Mouse (Mus musculus): ENCODE measurements around the gene Cdc42se1. TPM values are rescaled to one million over a fixed set of nuclear protein-coding genes. Genes with fewer than 3 reads are reported as not detected.

Cdc42se1 gene
- polyA plus RNA-seq, 1 experiment from 2014 or later = 92.3 TPM

- H3K4me1 ChIP-seq = no peaks in the 10 kb centered on the region
- WGBS = 82% methylated on average over 1 of the region's 1 CpGs
- ATAC-seq = no peak
- no peak overlapping the region for H3K4me3 ChIP-seq
- H3K27ac ChIP-seq = no peak overlapping the region
- H3K9ac ChIP-seq = no peak overlapping the region
- H3K27me3 ChIP-seq = no peaks in the 10 kb centered on the region
- H3K4me2 ChIP-seq = no peak overlapping the region
- no peaks in the 10 kb centered on the region for H3K9me3 ChIP-seq (replicated peaks)
- peaks cover 78% of the 10 kb centered on the region for H3K36me3 ChIP-seq (ENCODE audit: poor library complexity, severe bottlenecking)
Measured at GRCm38 (mm10) chr3:95264724-95265123, 36.2 kb downstream of the Cdc42se1 start.

DNA sequence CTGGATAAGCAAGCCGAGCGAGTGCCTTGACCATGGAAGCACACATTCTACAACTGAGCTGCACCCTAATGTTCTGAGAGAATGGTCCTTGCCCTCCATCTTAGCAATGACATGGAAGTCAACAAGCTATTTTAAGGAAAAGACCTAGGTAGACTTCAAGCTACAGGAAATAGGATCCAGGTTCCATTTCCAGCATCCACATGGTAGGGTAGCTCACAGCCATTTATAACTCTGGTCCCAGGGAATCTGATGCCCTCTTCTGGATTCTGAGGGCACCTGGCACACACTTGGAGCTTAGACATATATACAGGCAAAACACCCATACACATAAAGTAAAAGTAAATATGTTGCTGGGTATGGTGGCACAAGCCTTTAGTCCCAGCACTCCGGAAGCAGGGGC is 37.5 kb downstream of the Cdc42se1 start:
- H3K4me1 ChIP-seq = no peaks in the 10 kb centered on the region
- no peaks in the 10 kb centered on the region for H3K9me3 ChIP-seq (replicated peaks)
- peaks cover 71% of the 10 kb centered on the region for H3K36me3 ChIP-seq (ENCODE audit: poor library complexity, severe bottlenecking)
- no peak overlapping the region for H3K9ac ChIP-seq
- 96% methylated on average over 3 of the region's 3 CpGs for whole genome bisulfite sequencing
- no peak overlapping the region for H3K27ac ChIP-seq
- no peak overlapping the region for H3K4me3 ChIP-seq
- H3K27me3 ChIP-seq = no peaks in the 10 kb centered on the region
- no peak for ATAC-seq
- H3K4me2 ChIP-seq = no peak overlapping the region

DNA sequence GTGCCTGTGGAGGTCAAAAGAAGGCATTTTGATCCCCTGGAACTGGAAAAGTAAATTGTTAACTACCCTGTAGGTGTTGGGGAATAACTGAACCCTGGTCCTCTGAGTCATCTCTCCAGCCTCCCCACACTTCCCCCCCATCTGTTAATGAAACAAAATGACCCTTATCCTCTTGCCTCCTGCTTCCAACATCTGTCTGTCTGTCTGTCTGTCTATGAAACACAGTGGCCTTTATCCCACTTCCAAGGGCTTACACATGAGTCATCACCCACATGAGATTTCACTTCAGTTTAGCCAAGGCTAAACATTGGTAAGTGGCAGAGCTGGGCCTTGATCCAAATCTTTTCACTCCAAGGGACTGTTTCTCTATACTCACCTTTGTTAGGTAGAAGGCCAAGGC is 39.3 kb downstream of the Cdc42se1 start:
- H3K4me2 ChIP-seq = no peak overlapping the region

DNA sequence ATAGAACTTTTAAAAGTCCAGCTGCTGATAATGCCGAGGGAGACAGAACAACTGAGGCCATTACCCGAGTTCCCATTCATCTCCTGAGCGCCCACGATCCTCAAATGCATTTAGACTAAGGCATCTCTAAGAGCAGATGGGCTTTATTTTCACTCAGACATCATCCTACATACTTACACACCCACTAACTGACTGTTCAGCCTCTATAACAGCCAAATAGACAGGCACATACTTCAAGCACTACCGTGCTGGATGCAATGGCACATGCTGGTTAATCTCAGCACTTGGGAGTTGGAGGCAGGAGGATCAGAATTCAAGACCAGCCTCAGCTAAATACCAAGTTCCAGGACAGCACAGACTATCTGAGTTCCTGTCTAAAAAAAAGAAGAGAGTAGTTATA is 41.3 kb downstream of the Cdc42se1 start:
- Histone ChIP-seq H3K9ac (no peak overlapping the region), H3K27me3 (no peaks in the 10 kb centered on the region), H3K4me1 (no peaks in the 10 kb centered on the region), H3K36me3 (ENCODE audit: poor library complexity, severe bottlenecking) (peaks cover 46% of the 10 kb centered on the region), H3K9me3 (replicated peaks) (no peaks in the 10 kb centered on the region), H3K4me2 (no peak overlapping the region), H3K27ac (no peak overlapping the region), H3K4me3 (no peak overlapping the region)
- ATAC-seq = no peak
- 86% methylated on average over 5 of the region's 5 CpGs for WGBS

More for the DNA sequence above, 39.3 kb downstream of the Cdc42se1 start:
- no peak for ATAC-seq
- Histone ChIP-seq H3K9ac (no peak overlapping the region), H3K36me3 (ENCODE audit: poor library complexity, severe bottlenecking) (peaks cover 54% of the 10 kb centered on the region), H3K27ac (no peak overlapping the region), H3K9me3 (replicated peaks) (no peaks in the 10 kb centered on the region), H3K27me3 (no peaks in the 10 kb centered on the region), H3K4me3 (no peak overlapping the region), H3K4me1 (no peaks in the 10 kb centered on the region)

GRCm38 (mm10) chr3:95270766-95271364 is 42.3 kb downstream of the Cdc42se1 start:
- Histone ChIP-seq H3K4me2 (no peak overlapping the region), H3K27ac (no peak overlapping the region), H3K4me1 (no peaks in the 10 kb centered on the region), H3K4me3 (no peak overlapping the region), H3K9ac (no peak overlapping the region), H3K9me3 (replicated peaks) (no peaks in the 10 kb centered on the region), H3K36me3 (ENCODE audit: poor library complexity, severe bottlenecking) (peaks cover 42% of the 10 kb centered on the region), H3K27me3 (no peaks in the 10 kb centered on the region)
- no peak for ATAC-seq
- 82% methylated on average over 12 of the region's 12 CpGs for WGBS

- H3K27me3 ChIP-seq = no peaks in the 10 kb centered on the region
- no peak for ATAC-seq
- no peak overlapping the region for H3K4me3 ChIP-seq
- no peak overlapping the region for H3K4me2 ChIP-seq
- no peak overlapping the region for H3K9ac ChIP-seq
- H3K9me3 ChIP-seq (replicated peaks) = no peaks in the 10 kb centered on the region
- WGBS = 94% methylated on average over 5 of the region's 5 CpGs
- no peak overlapping the region for H3K27ac ChIP-seq
- H3K36me3 ChIP-seq (ENCODE audit: poor library complexity, severe bottlenecking) = peaks cover 24% of the 10 kb centered on the region
- no peaks in the 10 kb centered on the region for H3K4me1 ChIP-seq
Measured at GRCm38 (mm10) chr3:95273471-95273870, 44.9 kb downstream of the Cdc42se1 start.

DNA sequence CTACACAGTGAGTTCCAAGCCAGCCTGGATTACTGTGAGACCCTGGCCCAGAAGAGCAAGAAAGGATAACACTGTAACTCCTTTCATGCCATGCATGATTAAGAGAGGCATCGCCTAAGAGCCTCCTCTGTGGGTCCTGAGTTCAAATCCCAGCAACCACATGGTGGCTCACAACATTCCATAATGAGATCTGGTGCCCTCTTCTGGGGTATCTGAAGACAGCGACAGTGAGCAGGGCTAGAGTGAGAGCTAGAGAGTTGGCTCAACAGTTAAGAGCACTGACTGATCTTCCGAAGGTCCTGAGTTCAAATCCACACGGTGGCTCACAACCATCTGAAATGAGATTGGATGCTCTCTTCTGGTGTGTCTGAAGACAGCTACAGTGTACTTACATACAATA is 45.9 kb downstream of the Cdc42se1 start:
- Histone ChIP-seq H3K4me2 (no peak overlapping the region), H3K36me3 (ENCODE audit: poor library complexity, severe bottlenecking) (peaks cover 18% of the 10 kb centered on the region; the same call in 1 of the 2 replicates), H3K4me3 (no peak overlapping the region), H3K9me3 (replicated peaks) (no peaks in the 10 kb centered on the region), H3K27ac (no peak overlapping the region), H3K27me3 (no peaks in the 10 kb centered on the region), H3K4me1 (no peaks in the 10 kb centered on the region), H3K9ac (no peak overlapping the region)
- ATAC-seq = no peak
- 96% methylated on average over 4 of the region's 4 CpGs for WGBS

- H3K4me3 ChIP-seq = no peak overlapping the region
- peaks cover 14% of the 10 kb centered on the region; the same call in 1 of the 2 replicates for H3K36me3 ChIP-seq (ENCODE audit: poor library complexity, severe bottlenecking)
- ATAC-seq = no peak
- peaks cover 4% of the 10 kb centered on the region; the same call in 1 of the 2 replicates for H3K4me1 ChIP-seq
- no peaks in the 10 kb centered on the region for H3K27me3 ChIP-seq
- H3K27ac ChIP-seq = no peak overlapping the region
- no peak overlapping the region for H3K4me2 ChIP-seq
- H3K9me3 ChIP-seq (replicated peaks) = no peaks in the 10 kb centered on the region
- H3K9ac ChIP-seq = no peak overlapping the region
- 84% methylated on average over 6 of the region's 6 CpGs for WGBS
Measured at GRCm38 (mm10) chr3:95275161-95275560, 46.6 kb downstream of the Cdc42se1 start.

- Histone ChIP-seq H3K27me3 (no peaks in the 10 kb centered on the region), H3K4me2 (no peak overlapping the region), H3K9me3 (replicated peaks) (no peaks in the 10 kb centered on the region), H3K36me3 (ENCODE audit: poor library complexity, severe bottlenecking) (peaks cover 14% of the 10 kb centered on the region; the same call in 1 of the 2 replicates), H3K9ac (no peak overlapping the region), H3K4me1 (peaks cover 12% of the 10 kb centered on the region), H3K27ac (no peak overlapping the region), H3K4me3 (no peak overlapping the region)
- no peak for ATAC-seq
- WGBS = 82% methylated on average over 5 of the region's 5 CpGs
Measured at GRCm38 (mm10) chr3:95276428-95276934, 47.9 kb downstream of the Cdc42se1 start.

GRCm38 (mm10) chr3:95277149-95277551 is 48.6 kb downstream of the Cdc42se1 start:
- Histone ChIP-seq H3K4me3 (no peak overlapping the region), H3K4me1 (peaks cover 15% of the 10 kb centered on the region), H3K9ac (no peak overlapping the region), H3K27me3 (no peaks in the 10 kb centered on the region), H3K27ac (no peak overlapping the region), H3K9me3 (replicated peaks) (no peaks in the 10 kb centered on the region), H3K4me2 (no peak overlapping the region), H3K36me3 (ENCODE audit: poor library complexity, severe bottlenecking) (peaks cover 14% of the 10 kb centered on the region; the same call in 1 of the 2 replicates)
- ATAC-seq = no peak
- 97% methylated on average over 1 of the region's 1 CpGs for WGBS

- Histone ChIP-seq H3K4me2 (peak overlapping the region; percentile 83), H3K36me3 (ENCODE audit: poor library complexity, severe bottlenecking) (0 out of 2 replicates have a peak, but pooled peaks cover 4% of the 10 kb centered on the region), H3K27me3 (no peaks in the 10 kb centered on the region), H3K4me3 (peak overlapping the region; percentile 67), H3K4me1 (peaks cover 41% of the 10 kb centered on the region), H3K9ac (peak overlapping the region; percentile 77), H3K27ac (peak overlapping the region; percentile 65), H3K9me3 (replicated peaks) (no peaks in the 10 kb centered on the region)
- ATAC-seq = no peak
- 25% methylated on average over 8 of the region's 8 CpGs for WGBS
Measured at GRCm38 (mm10) chr3:95280747-95281146, 52.2 kb downstream of the Cdc42se1 start.

GRCm38 (mm10) chr3:95281216-95282126 is 52.9 kb downstream of the Cdc42se1 start, which contains the start of the genes Mindy1 and Prune1:
Gene Mindy1, plus strand, starts transcription at chr3:95281345.
Gene Prune1, minus strand, starts transcription at chr3:95282076.
- Histone ChIP-seq H3K4me1 (peaks cover 41% of the 10 kb centered on the region), H3K27me3 (no peaks in the 10 kb centered on the region), H3K4me2 (peak within 1 kb of the TSS; percentile 83), H3K36me3 (ENCODE audit: poor library complexity, severe bottlenecking) (0 out of 2 replicates have a peak, but pooled peaks cover 4% of the 10 kb centered on the region), H3K9ac (peak within 1 kb of the TSS; percentile 87), H3K4me3 (peak within 1 kb of the TSS; percentile 67), H3K9me3 (replicated peaks) (no peaks in the 10 kb centered on the region), H3K27ac (peak within 1 kb of the TSS; percentile 96)
- peak; percentile 95 for ATAC-seq
- WGBS = under 1% methylated on average over 53 of the region's 53 CpGs

All from forebrain, embryonic 13.5 days (tissue).